In genomic region chr1:76642703-76643102, GRCm38 (mm10) we compare ENCODE assay signal across 23 mouse cellular contexts.
A peak's percentile ranks its signal among the peaks of the same experiment; 100 is the strongest.
DNase-seq lines count a peak whose midpoint lies in the region; ATAC-seq and TF ChIP-seq lines count a peak whose summit lies in the region.
"Had no signal": no experiment of that assay in that cellular context is flagged by ENCODE, and none has a peak within 500 bp of the region (broad histone marks: within the 10 kb centered on the region; RNA-seq: fewer than 3 reads in every experiment).

No protein-coding gene starts in this region.

- no peaks in the 10 kb centered on the region for H3K9me3 ChIP-seq in forebrain, embryonic 14.5 days (replicated peaks; ENCODE audit: control insufficient read depth, low read length)
- no peaks in the 10 kb centered on the region for H3K9me3 ChIP-seq in forebrain, embryonic 10.5 days
- H3K9me3 ChIP-seq in hindbrain, postnatal 0 days (ENCODE audit: low read length) = no peaks in the 10 kb centered on the region
- H3K9me3 ChIP-seq in hindbrain, embryonic 10.5 days = no peaks in the 10 kb centered on the region
- H3K9me3 ChIP-seq: hindbrain, embryonic 13.5 days had no signal

- no peaks in the 10 kb centered on the region for H3K27me3 ChIP-seq in forebrain, embryonic 14.5 days (replicated peaks; ENCODE audit: control insufficient read depth, insufficient read depth, low read length)
- peaks cover 13% of the 10 kb centered on the region for H3K27me3 ChIP-seq in forebrain, embryonic 10.5 days (ENCODE audit: poor library complexity, severe bottlenecking)
- H3K27me3 ChIP-seq in hindbrain, postnatal 0 days (ENCODE audit: insufficient read depth, low read length) = no peaks in the 10 kb centered on the region
- H3K27me3 ChIP-seq in hindbrain, embryonic 10.5 days (ENCODE audit: insufficient read depth, poor library complexity, severe bottlenecking) = no peaks in the 10 kb centered on the region
- H3K27me3 ChIP-seq: CH12.LX; hindbrain, embryonic 13.5 days had no signal

- H3K4me3 ChIP-seq in forebrain, embryonic 14.5 days (ENCODE audit: low read depth, low read length) = no peak overlapping the region
- no peak overlapping the region for H3K4me3 ChIP-seq in forebrain, embryonic 10.5 days
- no peak overlapping the region for H3K4me3 ChIP-seq in hindbrain, postnatal 0 days (ENCODE audit: low read length)
- H3K4me3 ChIP-seq in hindbrain, embryonic 10.5 days = no peak overlapping the region
- H3K4me3 ChIP-seq: hindbrain, embryonic 13.5 days had no signal

- no peak for TF ChIP-seq POLR2A in brain, embryonic 14.5 days (IDR thresholded peaks at IDR 0.05; ENCODE audit: borderline replicate concordance, extremely low read depth, insufficient read depth, insufficient read length, poor library complexity, severe bottlenecking)

- no peak for ATAC-seq in forebrain, embryonic 14.5 days
- no peak for ATAC-seq in hindbrain, postnatal 0 days
- no peak for ATAC-seq in megakaryocyte-erythroid progenitor cell, adult 5-6 weeks (replicated peaks; ENCODE audit: low FRiP score, low TSS enrichment, poor library complexity, severe bottlenecking)
- ATAC-seq: forebrain, embryonic 16.5 days; hindbrain, embryonic 16.5 days; inflammation-experienced regulatory T-cells, adult 6 months; intestine, embryonic 16.5 days had no signal

- WGBS in forebrain, embryonic 14.5 days = 54% methylated on average over 6 of the region's 6 CpGs
- WGBS in forebrain, embryonic 10.5 days = 84% methylated on average over 6 of the region's 6 CpGs
- WGBS in hindbrain, postnatal 0 days = 48% methylated on average over 6 of the region's 6 CpGs
- WGBS in hindbrain, embryonic 10.5 days = 90% methylated on average over 6 of the region's 6 CpGs

- no peak overlapping the region for H3K4me2 ChIP-seq in forebrain, embryonic 14.5 days (ENCODE audit: low read length)
- no peak overlapping the region for H3K4me2 ChIP-seq in hindbrain, postnatal 0 days (ENCODE audit: low read depth, low read length)
- H3K4me2 ChIP-seq: heart, embryonic 11.5 days; hindbrain, embryonic 13.5 days had no signal

- DNase-seq in forebrain, embryonic 14.5 days (ENCODE audit: low spot score) = peak; percentile 55
- no peak for DNase-seq in forebrain, embryonic 10.5 days (ENCODE audit: extremely low spot score, low spot score)
- DNase-seq in hindbrain, postnatal 0 days (ENCODE audit: low spot score) = peak; percentile 24
- no peak for DNase-seq in hindbrain, embryonic 10.5 days (ENCODE audit: low spot score)
- DNase-seq in Muller cell, postnatal 12 days (ENCODE audit: inconsistent ontology term) = peak; percentile 68
- DNase-seq in brain, embryonic 14.5 days (ENCODE audit: low read depth) = peak; percentile 75
- DNase-seq: adrenal gland, adult 8-10 months; adrenal gland, postnatal 25 days; B cell, adult 2 months; cerebellum, adult 11 months; cerebellum, adult 2 months; cerebellum, postnatal 14 days; gastrocnemius, postnatal 25 days; kidney, adult 18-20 months had no signal

- H3K27ac ChIP-seq in forebrain, embryonic 14.5 days (ENCODE audit: low read depth, low read length) = no peak overlapping the region
- no peak overlapping the region for H3K27ac ChIP-seq in forebrain, embryonic 10.5 days
- no peak overlapping the region for H3K27ac ChIP-seq in hindbrain, postnatal 0 days
- no peak overlapping the region for H3K27ac ChIP-seq in hindbrain, embryonic 10.5 days
- H3K27ac ChIP-seq: hindbrain, embryonic 13.5 days had no signal

- no peaks in the 10 kb centered on the region for H3K36me3 ChIP-seq in forebrain, embryonic 14.5 days (ENCODE audit: control insufficient read depth, insufficient read depth, low read length)
- H3K36me3 ChIP-seq in forebrain, embryonic 10.5 days (replicated peaks) = no peaks in the 10 kb centered on the region
- no peaks in the 10 kb centered on the region for H3K36me3 ChIP-seq in hindbrain, postnatal 0 days (ENCODE audit: insufficient read depth, low read length)
- no peaks in the 10 kb centered on the region for H3K36me3 ChIP-seq in hindbrain, embryonic 10.5 days
- H3K36me3 ChIP-seq: G1E; hindbrain, embryonic 13.5 days had no signal

- H3K9ac ChIP-seq in forebrain, embryonic 14.5 days (ENCODE audit: low read length) = no peak overlapping the region
- no peak overlapping the region for H3K9ac ChIP-seq in hindbrain, postnatal 0 days (replicated peaks; ENCODE audit: low read length)
- H3K9ac ChIP-seq: hindbrain, embryonic 13.5 days had no signal

- peaks cover 5% of the 10 kb centered on the region; the same call in 1 of the 2 replicates for H3K4me1 ChIP-seq in forebrain, embryonic 14.5 days (ENCODE audit: control insufficient read depth, insufficient read depth, low read length)
- H3K4me1 ChIP-seq in forebrain, embryonic 10.5 days = peaks cover 6% of the 10 kb centered on the region
- H3K4me1 ChIP-seq in hindbrain, postnatal 0 days (ENCODE audit: insufficient read depth, low read length) = no peaks in the 10 kb centered on the region
- H3K4me1 ChIP-seq in hindbrain, embryonic 10.5 days (replicated peaks) = peaks cover 2% of the 10 kb centered on the region; the same call in 1 of the 2 replicates

- no peak for TF ChIP-seq CTCF in hindbrain, postnatal 0 days (IDR thresholded peaks at IDR 0.05; ENCODE audit: low read depth)
- no peak for TF ChIP-seq CTCF in brain, embryonic 14.5 days (IDR thresholded peaks at IDR 0.05; ENCODE audit: borderline replicate concordance, extremely low read depth, insufficient read depth, insufficient read length)

Comparison
In these comparisons a context has a peak if more than half of its experiments do, and no peak if none do; other contexts are left out.
1. DNase-seq: peak in forebrain, embryonic 14.5 days (single experiment), hindbrain, postnatal 0 days (single experiment), Muller cell, postnatal 12 days (single experiment) and brain, embryonic 14.5 days (single experiment); none in forebrain, embryonic 10.5 days (single experiment) and hindbrain, embryonic 10.5 days (single experiment).